Mouse (Mus musculus) forelimb bud, embryonic 11.5 days (tissue): ENCODE data around the gene Zranb2.

Source experiments
- DNase-seq: peaks from one replicate; pipeline ENCODE4 v3.0.0-alpha.2; 2012; ENCODE audit warnings: low read depth, low spot score

Gene Zranb2

DNA sequence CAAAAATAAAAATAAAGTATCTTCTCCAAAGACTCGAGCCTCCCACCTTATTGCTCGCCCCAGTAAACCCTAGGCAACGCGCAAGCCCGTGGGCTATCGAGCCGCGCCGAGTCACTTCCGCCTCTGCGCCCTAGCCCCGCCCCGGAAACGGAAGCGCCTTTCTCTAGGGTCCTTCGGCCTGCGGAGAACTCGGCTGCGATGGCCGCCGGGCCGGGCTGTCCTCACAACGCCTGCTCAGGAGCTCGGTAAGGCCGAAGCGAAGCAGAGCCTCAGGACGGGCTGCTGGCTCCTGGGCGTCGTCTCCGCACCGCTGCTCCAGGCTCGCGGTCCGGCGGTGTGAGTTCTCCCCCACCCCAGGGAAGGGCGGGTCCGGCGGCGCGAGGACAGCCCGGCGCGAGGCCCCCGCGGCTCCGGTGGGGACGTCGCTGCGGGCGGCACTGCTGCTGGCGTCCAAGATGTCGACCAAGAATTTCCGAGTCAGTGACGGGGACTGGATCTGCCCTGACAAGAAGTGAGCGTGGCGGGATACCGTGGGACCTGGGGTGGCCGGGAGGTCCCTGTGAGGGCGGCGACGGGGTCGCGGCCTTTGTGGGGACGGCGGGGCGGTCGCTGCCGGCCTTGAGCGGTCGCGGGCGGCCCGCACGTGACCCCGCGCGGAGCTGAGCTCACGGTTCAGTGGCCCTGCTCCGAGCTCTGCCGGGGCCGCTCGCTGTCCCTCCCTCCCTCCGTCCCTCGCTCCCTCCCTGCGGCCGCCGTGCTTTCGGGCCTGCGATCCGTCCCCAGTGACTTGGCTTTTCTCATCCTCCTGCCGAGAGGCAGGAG lies at the start of gene Zranb2:
TSS of gene Zranb2 (plus strand) at position 197 of the 822 bp plus-strand sequence.
- DNase-seq, result peak; percentile 85

DNA sequence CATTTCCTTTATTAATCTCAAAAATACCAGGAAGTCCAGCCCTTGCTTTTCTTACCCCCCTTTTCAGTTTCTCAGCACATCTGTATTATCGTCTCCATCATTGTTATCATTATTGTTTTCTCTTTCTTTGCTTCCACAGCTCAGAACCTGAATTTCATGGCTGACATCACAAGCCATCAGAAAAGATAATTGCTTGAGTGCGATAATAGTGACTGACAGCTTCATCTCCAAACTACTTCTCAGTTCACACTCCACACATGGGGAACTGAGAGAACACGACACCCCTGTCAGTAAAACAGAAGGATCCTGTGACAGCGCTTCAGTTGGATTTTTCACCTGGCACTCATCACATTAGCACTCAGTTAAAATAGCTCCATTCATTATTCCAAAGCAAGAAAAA lies 41.9 kb upstream of the Zranb2 start:
- DNase-seq, result no peak

DNA sequence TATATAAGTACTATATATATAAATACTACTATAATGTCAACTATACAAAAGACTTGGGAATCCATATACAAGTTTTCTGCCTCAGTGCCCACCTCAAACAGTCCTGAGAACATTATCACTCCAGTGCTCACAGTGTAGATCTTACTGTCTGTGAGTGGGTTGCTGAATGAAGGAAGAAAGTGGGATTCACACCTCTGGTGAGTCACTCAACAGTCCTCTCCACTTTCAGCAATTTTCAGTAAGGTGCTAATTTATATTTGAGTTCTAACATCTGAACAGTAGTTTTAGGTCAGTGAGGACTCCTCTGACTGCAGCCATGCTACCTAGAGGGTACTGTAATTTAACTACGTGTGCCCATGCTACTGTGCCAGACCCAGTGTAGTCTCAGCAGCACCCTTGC lies 31.7 kb upstream of the Zranb2 start:
- no peak for DNase-seq

DNA sequence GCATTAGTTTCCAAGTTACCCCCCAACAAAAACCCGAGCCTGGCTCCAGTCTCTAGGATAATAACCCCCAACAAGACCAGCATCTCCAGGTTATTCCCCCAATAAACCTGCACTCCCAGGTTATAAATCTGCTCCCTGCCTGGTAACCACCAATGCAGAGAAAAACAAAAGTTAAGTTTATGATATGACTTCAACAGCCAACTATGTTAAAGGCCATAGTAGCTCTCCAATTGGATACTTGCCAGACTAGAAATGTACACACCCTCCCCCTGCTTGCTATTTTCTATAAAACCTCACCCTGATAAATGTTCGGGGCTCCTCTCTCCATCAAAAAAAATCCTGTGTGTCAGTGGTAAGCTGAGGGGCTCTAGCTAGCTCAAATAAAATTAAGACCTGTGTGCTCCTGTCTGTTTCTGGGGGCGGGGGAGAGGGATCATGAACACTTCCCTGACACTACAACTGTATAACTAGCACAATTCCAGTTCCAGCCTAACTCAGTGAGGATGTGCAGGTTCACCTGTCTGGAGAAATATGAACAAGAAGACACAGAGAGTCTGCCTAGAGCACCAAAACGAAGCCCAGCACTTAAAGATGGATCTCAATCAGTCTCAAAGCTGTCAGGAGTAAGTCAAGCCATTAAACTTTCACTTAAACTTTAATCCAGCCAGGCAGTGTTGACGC lies 19.7 kb upstream of the Zranb2 start:
- DNase-seq, result no peak

DNA sequence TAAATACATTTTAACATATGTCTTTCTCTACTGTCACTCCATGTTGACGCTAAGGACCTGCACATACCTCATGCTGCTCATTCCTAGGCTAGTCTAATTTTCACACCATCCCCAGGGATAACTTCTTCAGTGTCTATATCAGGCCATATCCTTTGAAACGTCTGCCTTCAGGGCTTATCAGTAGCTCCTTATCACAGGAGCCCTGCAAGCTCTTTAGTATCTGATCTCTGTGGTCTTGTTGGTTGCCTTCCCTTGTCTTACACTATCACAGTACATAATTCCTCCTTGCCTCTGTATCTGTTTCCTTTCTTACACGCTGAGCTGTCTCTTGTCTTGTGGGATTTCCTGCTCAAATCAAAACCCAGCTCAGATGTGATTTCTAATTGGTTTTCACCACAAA lies 17.5 kb upstream of the Zranb2 start:
- no peak for DNase-seq

DNA sequence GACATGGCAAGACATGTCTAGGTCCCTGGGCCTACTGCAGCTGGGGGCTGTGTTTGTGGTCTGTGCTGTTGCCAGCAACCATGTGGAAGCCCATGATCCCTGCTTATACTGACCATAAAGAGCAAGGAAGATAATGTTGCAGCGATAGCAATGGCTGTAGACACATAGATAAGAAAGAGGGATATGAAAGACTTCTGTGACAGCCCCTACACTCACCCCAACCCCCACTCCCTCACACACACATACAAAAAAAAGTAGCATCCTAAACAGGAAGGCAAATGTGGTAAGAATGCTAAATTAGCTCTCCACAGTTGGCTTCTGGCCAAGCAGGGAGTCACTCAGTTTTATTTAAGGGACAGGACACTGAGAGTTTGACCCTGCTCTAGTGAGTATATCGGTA lies 16.0 kb upstream of the Zranb2 start:
- no peak for DNase-seq

DNA sequence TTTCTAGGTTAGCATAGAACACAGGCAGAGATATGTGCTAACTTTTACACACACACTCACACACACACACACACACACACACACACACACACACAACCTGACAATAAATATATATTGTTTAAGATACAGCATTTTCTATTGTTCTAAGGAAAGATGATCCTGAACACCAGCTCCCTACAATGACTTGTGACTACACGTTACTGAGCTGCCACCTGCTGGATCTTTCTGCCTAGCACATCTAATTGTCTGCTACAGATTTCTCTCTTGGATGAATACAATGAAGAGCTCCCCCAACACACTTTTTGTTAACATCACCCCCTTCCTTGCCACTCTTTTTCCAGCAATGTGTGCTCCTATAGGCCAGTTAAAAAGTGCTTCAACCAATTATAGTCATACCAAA lies 13.5 kb upstream of the Zranb2 start:
- DNase-seq, result peak; percentile 33

DNA sequence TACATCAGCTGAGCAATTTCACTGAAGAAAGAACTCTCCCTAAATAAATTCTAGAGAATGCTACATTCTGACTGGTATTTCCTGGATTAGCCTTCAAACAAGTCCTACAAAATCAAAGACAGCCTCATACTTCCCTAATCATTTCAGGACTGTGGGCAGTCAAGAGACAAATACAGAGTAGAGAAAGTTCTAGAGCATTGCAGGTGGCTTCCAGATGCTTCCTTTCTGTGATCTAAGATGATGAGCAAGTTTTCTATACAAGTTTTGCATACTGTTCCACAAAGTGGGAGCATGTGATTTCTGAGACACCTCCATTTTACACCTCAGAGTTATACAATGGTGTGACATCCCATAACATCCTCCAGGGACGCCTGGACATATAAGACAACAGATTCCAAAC lies 10.1 kb upstream of the Zranb2 start:
- DNase-seq, result no peak

DNA sequence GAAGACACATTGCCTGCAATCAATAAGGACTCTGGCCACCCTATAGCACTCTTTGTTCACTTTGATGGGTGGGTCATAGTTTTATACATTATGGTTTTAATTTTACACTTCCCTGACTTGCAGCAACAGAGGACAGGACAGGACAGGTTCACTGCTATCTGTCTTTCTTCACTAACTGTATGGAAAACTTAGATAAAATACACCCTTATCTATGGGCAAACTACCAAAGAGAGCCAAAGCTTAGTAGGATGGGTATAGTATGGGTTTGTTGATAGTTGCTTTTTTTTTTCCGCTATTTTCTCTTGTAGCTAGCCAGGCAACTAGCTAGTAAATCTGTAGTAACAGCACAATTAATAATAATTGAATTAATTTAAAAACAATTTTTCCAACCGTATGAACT lies 2.4 kb upstream of the Zranb2 start:
- DNase-seq, result no peak

DNA sequence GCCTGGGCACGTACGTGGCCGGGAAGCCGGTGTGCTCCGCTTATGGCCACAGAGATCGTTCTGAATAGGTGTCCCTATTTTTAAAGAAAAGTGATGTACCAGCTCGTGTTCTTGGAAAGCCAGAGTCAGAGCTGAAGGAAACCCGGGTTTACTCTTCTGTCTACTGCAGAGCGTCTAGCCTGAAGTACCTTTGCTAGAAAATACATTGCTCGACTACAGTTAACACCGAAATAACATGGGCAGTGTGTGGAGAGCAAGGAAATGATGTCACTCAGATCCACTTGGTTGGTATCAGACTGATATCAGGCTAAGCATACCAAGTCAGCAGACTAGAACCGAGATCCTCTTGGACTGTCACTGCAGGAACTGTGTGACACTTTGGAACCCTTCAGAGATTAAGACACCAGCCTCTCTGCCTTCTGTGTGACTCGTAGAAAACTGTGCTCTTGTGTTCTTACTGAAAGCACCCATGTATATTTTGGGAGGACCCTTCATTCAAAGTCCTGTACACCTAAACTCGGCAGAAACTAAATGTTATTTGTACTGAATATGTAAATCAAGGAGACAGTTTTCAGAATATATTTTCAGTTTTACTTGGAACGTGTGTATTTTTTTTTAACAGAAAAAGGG lies 941 bp downstream of the Zranb2 start:
- peak; percentile 18 for DNase-seq

DNA sequence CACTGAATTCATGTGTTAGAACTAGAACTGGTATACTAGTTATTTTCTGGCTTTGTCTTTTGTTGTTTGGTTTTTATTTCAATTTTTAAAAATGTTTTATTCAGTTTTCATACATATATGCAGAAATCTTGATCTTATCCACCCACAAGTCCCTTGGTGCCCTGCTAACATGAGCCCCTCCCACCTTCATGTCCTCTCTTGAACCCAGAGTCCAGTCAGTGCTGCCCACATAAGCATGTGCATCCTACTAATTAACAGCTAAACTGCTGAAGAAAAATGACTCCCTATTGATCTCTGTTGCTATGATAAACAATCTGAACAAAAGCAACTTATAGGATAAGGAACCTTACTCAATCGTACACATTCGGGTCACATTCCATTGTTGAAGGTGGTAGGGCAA lies 15.4 kb downstream of the Zranb2 start:
- DNase-seq, result no peak

DNA sequence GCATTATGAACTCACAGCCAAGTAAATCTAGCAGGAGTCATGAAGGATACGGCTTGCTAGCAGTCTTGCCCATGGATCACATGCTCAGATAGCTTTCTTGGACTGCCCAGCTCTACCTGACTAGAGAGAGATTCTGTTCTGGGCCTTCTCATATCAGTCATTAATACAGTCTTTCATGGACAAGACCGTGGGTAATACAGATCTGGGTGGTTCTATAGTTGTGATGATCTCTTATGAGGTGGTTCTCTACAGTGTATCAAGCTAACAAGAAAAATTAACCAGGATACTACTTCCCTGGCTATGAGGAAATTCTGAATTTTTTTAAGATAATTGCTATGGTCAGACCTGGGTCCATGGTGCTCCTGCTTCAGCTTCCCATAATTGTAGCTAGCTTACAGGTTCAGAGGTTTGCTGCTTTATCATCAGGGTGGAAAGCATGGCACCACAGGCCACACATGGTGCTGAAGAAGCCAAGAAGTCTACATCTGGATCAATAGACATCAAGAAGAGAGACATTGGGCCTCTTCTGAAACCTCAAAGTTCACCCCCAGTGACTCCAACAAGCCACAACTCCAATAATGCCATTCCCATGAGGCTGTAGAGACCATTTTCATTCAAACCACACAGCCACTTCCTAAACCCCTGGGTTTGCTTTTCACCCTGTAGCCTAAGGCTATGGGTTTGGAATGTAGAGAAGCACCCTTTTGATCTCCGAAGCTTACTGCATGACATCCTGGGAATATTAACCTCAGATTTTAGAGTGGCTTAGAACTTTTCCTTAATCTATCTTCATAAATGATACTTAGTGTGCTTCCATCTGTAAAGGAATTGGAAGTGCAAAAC lies 16.0 kb downstream of the Zranb2 start:
- DNase-seq, result no peak

DNA sequence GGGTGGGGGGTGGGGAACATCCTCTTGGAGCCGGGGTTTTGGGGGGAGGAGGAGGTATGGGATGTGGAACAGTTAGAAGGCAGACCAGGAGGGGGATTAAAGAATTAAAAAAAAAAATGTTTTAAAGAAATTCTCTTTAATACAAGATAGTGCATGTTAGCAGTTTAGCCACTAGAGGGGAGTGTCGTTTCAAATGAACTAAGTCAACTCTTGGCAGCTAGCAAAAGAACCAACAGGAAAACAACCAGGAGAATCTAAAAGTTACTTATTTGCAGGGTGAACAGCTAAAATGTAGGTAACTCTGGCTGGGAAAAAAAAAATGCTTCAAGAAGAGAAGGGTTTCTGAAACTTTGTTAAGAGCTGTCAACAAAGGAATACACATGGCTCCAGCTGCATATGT lies 31.2 kb downstream of the Zranb2 start:
- DNase-seq, result peak; percentile 71

DNA sequence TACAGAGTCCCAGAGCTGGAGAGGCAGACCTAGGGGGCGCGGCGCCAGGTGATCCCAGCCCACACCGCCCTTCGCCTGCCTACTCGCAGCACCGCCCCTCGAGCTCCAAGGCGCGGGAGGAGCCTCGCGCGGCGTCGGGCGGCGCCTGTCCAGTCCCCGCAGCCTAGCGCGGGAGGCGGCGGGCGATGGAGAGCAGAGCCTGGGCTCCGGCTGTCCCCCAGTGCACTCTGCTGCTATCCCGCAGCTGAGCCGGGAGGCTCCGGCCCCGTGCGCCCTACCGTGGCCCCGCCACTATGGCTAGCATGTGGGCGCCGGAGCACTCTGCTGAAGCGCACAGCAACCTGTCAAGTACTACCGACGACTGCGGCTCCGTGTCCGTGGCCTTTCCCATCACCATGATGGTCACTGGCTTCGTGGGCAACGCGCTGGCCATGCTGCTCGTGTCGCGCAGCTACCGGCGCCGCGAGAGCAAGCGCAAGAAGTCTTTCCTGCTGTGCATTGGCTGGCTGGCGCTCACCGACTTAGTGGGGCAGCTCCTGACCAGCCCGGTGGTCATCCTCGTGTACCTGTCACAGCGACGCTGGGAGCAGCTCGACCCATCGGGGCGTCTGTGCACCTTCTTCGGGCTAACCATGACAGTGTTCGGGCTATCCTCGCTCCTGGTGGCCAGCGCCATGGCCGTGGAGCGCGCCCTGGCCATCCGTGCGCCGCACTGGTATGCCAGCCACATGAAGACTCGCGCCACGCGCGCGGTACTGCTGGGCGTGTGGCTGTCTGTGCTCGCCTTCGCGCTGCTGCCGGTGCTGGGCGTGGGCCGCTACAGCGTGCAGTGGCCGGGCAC lies 33.0 kb downstream of the Zranb2 start, which contains the start of gene Ptger3:
TSS of gene Ptger3 (plus strand) at position 168 of the 841 bp plus-strand sequence.
- DNase-seq, result peak; percentile 25

DNA sequence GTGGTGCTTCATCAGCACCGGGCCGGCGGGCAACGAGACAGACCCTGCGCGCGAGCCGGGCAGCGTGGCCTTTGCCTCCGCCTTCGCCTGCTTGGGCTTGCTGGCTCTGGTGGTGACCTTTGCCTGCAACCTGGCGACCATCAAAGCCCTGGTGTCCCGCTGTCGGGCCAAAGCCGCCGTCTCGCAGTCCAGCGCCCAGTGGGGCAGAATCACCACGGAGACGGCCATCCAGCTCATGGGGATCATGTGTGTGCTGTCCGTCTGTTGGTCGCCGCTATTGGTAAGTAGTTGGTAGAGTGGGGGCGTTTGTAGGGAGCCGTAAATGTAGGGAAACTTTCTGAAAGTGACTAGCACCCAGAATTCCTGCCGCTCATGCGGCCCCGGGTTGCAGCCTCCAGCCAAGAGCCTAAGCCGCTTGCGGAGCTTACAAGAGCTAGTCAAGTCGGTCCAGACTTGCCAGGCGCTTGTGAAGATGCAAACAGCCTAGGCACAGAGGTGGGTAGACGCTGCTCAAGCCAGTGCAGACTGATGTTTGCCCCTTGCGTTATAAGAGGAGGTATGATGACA lies 33.7 kb downstream of the Zranb2 start:
- DNase-seq, result no peak

DNA sequence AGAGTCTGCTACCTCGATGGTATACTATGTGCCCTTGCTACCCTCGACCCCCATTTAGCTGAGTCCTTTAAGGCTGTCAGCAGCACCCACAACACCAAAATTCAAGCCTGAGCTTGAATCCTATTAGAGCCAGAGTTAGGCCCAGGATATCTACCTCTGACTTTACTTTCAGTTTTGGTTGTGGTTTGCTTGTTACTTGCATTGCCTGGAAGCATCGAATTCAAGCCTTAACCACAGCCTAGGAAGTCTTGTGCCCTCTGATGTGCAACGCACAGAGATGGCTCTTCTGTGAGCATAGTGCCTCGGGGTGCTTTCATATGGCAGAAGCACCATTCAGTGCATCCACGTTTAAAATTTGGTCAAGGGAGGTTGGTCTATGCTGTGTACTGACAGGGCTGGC lies 38.1 kb downstream of the Zranb2 start:
- DNase-seq, result no peak

DNA sequence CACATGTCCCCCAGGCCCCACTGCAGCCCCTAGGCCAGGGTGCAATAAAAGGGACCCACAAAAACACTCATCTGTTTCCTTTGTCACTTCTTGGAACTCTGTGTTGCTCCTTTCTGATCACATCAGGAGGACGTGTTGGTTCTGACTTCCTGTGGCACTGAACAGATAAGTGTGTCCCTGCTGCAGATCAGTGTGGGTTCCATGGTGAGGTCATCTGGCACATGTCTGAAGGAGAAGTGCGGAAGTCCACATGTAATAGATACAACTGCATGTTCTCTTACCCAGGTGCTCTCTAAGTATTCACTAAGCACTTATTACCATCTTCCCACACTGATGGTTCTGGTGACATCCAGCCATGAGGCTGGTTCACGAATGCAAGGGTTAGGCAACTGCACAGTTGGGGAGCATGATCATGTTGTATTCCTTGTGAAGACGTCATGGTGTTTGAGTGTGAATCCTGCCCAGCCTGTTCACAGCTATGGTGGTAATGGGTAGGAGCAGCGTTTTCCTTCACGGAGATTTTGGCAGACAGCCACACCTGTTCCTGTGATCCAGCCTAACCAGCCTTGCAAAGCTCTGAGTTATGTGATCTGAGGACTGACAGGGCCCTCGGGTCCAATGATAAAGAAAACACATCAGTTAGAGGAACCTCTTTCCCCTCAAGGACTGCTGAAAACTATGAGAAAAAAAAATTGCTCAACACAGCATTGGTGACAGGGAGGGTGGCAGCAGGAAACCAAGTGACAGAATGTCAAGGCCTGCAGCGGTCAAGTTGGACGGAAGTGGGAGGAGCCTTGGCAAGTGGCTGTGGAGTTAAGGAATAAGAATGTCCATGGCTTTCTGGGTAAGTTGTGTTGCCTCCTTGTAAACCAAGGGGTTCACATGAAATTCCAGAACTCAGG lies 41.7 kb downstream of the Zranb2 start:
- DNase-seq, result no peak

DNA sequence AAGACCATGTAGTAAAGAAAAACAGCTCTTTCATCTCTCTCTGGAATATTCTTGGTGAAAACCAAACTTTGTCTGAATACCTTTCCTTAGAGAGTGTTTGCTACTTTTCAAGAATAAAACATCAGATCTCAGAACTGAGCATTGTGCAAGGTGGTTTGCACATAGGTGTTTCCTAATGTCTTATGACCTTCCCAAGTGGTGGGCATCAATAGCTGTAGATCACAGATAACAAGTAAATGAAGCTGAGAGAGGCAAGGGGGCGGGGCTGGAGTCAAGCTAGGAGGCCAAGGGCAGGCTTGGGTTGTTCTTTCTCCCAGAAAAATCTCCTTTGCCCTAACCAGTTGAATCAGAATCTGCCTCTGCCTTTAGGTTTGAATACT lies 42.4 kb downstream of the Zranb2 start:
- no peak for DNase-seq

DNA sequence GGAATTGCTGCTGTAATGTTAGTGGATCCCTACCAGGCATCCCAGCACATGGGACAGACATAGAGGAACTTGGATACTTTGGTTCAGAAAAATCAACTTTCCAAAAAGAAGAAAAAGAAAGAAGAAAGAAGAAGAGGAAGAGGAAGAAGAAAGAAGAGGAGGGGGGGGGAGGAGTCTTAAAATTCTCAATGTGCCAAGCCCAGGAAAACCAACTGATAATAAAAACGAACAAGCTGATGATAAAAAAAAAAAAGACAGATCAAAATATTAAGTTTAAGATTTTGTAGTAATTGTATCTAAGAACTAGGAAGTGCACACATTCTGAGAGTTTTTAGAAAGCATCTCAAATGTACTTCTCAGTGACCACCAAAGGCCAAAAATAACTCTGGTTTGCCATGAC lies 42.9 kb downstream of the Zranb2 start:
- no peak for DNase-seq
